Mouse (Mus musculus) stomach, postnatal 0 days (tissue): ENCODE measurements around the gene Sh3glb1. TPM values are rescaled to one million over a fixed set of nuclear protein-coding genes. Genes with fewer than 3 reads are reported as not detected.

ENCODE experiments used
- ATAC-seq: fragments of 200-750 bp; cut with Nextera tagmentation; 2 replicates; pipeline ENCODE4 v1.8.0; 2017; ENCODE audit not compliant: low FRiP score, low TSS enrichment
- DNase-seq: peaks from one replicate; pipeline ENCODE4 v3.0.0-alpha.2; 2016; ENCODE audit warnings: low spot score
- H3K27ac ChIP-seq: fragments of 300-500 bp; sonication (generic); replicated peaks from 2 replicates; pipeline ENCODE4 v1.5.1; 2014; ENCODE audit warnings: mild to moderate bottlenecking, control low read depth
- H3K27me3 ChIP-seq: fragments of 300-500 bp; sonication (generic); 2 replicates; pipeline ENCODE4 v1.6.1; 2014; ENCODE audit warnings: low read length; ENCODE audit not compliant: control insufficient read depth, insufficient read depth
- H3K36me3 ChIP-seq: fragments of 300-500 bp; sonication (generic); 2 replicates; pipeline ENCODE4 v1.6.1; 2014; ENCODE audit warnings: low read length, mixed read lengths; ENCODE audit not compliant: control insufficient read depth, insufficient read depth
- H3K4me1 ChIP-seq: fragments of 300-500 bp; sonication (generic); replicated peaks from 2 replicates; pipeline ENCODE4 v1.6.1; 2014; ENCODE audit warnings: antibody characterized with exemption; ENCODE audit not compliant: control insufficient read depth, insufficient read depth
- H3K4me2 ChIP-seq: fragments of 300-500 bp; sonication (generic); replicated peaks from 2 replicates; pipeline ENCODE4 v1.6.1; 2014; ENCODE audit warnings: low read depth, mild to moderate bottlenecking, control low read depth, moderate library complexity
- H3K4me3 ChIP-seq: fragments of 300-500 bp; sonication (generic); 2 replicates; pipeline ENCODE4 v1.5.1; 2014; ENCODE audit warnings: low read depth, low read length, control low read depth
- H3K9ac ChIP-seq: fragments of 300-500 bp; sonication (generic); 2 replicates; pipeline ENCODE4 v1.6.1; 2014; ENCODE audit warnings: mild to moderate bottlenecking, low read length, control low read depth, mixed read lengths
- H3K9me3 ChIP-seq: fragments of 300-500 bp; sonication (generic); 2 replicates; pipeline ENCODE4 v1.6.1; 2016; ENCODE audit warnings: low read length; ENCODE audit not compliant: control insufficient read depth
- CTCF ChIP-seq: IDR thresholded peaks from 2 replicates; pipeline ENCODE4 v1.5.1; 2016; ENCODE audit warnings: antibody characterized with exemption, low read depth, mild to moderate bottlenecking, moderate library complexity
- EP300 ChIP-seq: optimal IDR thresholded peaks from 2 replicates; pipeline ENCODE3; 2016; ENCODE audit warnings: antibody characterized with exemption
- WGBS: fragments of 180-500 bp; shearing (Covaris S2); extraction: QIAGEN DNeasy Blood & Tissue Kit; methylation state at CpG from one replicate; pipeline ENCODE4 v1.1.7; 2014; 5-methylcytosine and 5-hydroxymethylcytosine counted together
- polyA plus RNA-seq: library from polyadenylated mRNA; unstranded; fragments of >200 nt; fragmentation: Nextera tagmentation; extraction: Ambion mirVana; gene quantifications from 2 replicates; pipeline ENCODE4 v1.2.1, GENCODE M21; 2015

Sh3glb1 gene
- polyA plus RNA-seq, 1 experiment from 2014 or later, result 130 TPM

- H3K4me1 ChIP-seq, result 0 out of 2 replicates have a peak, but pooled peaks cover 2% of the 10 kb centered on the region
- 79% methylated on average over 9 of the region's 9 CpGs for WGBS
- no peaks in the 10 kb centered on the region for H3K27me3 ChIP-seq
- H3K9ac ChIP-seq, result no peak overlapping the region
- no peak overlapping the region for H3K4me2 ChIP-seq
- H3K9me3 ChIP-seq, result no peaks in the 10 kb centered on the region
- ATAC-seq, result no peak
- no peak for DNase-seq
- no peak overlapping the region for H3K27ac ChIP-seq
- TF ChIP-seq CTCF, result no peak
- TF ChIP-seq EP300, result no peak
- no peaks in the 10 kb centered on the region for H3K36me3 ChIP-seq
- no peak overlapping the region for H3K4me3 ChIP-seq
These were observed 1.7 kb upstream of the Sh3glb1 start for GRCm38 (mm10) chr3:144721860-144722256.

GRCm38 (mm10) chr3:144721077-144721859 lies 1.1 kb upstream of the Sh3glb1 start:
- Histone ChIP-seq H3K27me3 (no peaks in the 10 kb centered on the region), H3K9ac (no peak overlapping the region; the same call in 1 of the 2 replicates), H3K27ac (no peak overlapping the region), H3K4me2 (no peak overlapping the region), H3K4me3 (no peak overlapping the region), H3K36me3 (no peaks in the 10 kb centered on the region), H3K4me1 (peaks cover 4% of the 10 kb centered on the region; the same call in 1 of the 2 replicates), H3K9me3 (no peaks in the 10 kb centered on the region)
- TF ChIP-seq CTCF, result no peak
- TF ChIP-seq EP300, result no peak
- no peak for ATAC-seq
- WGBS, result 72% methylated on average over 10 of the region's 10 CpGs
- DNase-seq, result no peak

- Histone ChIP-seq H3K27ac (peak overlapping the region; percentile 100), H3K9ac (peak overlapping the region; percentile 91), H3K4me3 (peak overlapping the region; percentile 93), H3K9me3 (no peaks in the 10 kb centered on the region), H3K4me2 (peak overlapping the region; percentile 58), H3K4me1 (peaks cover 5% of the 10 kb centered on the region; the same call in 1 of the 2 replicates), H3K27me3 (no peaks in the 10 kb centered on the region), H3K36me3 (no peaks in the 10 kb centered on the region)
- ATAC-seq (peak; percentile 73), DNase-seq (peak; percentile 78)
- whole genome bisulfite sequencing, result under 1% methylated on average over 53 of the region's 56 CpGs
- TF ChIP-seq EP300, result no peak
- no peak for TF ChIP-seq CTCF
These were observed 841 bp downstream of the Sh3glb1 start for GRCm38 (mm10) chr3:144719088-144719900.

DNA sequence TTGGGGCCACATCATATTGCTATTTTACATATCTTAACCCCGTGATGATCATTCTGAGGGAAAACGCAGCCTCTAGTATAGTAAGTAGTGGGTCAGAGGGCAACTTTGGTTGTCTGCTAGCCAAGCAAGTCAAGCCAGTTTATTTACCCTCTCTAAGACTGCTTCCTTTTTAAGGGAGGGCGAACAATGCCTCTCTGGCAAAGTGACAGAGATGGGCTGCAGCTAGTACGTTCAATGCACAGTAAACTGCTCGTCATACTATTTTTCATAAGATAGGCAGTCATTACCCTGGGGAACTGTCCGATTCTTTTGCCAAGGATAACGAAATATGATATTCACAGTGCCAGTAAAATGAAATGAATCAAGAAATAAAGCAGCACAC lies 1.4 kb downstream of the Sh3glb1 start:
- Histone ChIP-seq H3K36me3 (no peaks in the 10 kb centered on the region), H3K9me3 (no peaks in the 10 kb centered on the region), H3K9ac (peak overlapping the region; percentile 91), H3K4me1 (peaks cover 9% of the 10 kb centered on the region; the same call in 1 of the 2 replicates), H3K4me3 (peak overlapping the region; percentile 93), H3K27me3 (no peaks in the 10 kb centered on the region), H3K4me2 (peak overlapping the region; percentile 58), H3K27ac (peak overlapping the region; percentile 100)
- DNase-seq (peak; percentile 29), ATAC-seq (no peak)
- TF ChIP-seq EP300, result no peak
- no peak for TF ChIP-seq CTCF
- 4% methylated on average over 7 of the region's 7 CpGs for WGBS

DNA sequence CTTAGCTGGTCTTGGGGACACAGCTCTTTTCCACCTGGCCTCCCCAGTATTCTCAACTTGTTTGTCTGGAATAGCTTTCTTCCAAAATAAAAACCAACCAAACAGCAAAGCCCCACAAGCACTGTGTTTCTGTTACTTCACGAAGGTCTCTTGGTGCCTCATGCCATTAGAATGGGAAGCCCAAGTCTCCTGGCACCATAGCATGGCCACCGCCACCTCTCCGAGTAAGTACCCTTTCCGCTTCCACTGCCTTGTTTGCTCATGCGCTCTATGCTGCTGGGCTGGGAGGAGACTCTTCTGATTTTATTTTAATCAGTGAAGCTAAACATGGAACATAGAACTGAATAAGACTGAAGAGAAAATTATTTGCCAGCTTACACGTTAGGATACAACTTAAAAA lies 2.3 kb downstream of the Sh3glb1 start:
- Histone ChIP-seq H3K4me3 (peak overlapping the region; percentile 11; the same call in 1 of the 2 replicates), H3K4me1 (peaks cover 9% of the 10 kb centered on the region; the same call in 1 of the 2 replicates), H3K27ac (0 out of 2 replicates have a peak overlapping the region, but pooled peaks have one; percentile 24), H3K9me3 (no peaks in the 10 kb centered on the region), H3K36me3 (no peaks in the 10 kb centered on the region), H3K9ac (no peak overlapping the region), H3K4me2 (peak overlapping the region; percentile 40), H3K27me3 (no peaks in the 10 kb centered on the region)
- ATAC-seq, result no peak
- TF ChIP-seq CTCF (no peak), EP300 (no peak)
- peak; percentile 27 for DNase-seq
- 64% methylated on average over 6 of the region's 6 CpGs for WGBS
